Mouse (Mus musculus): ENCODE measurements around the gene C1d. TPM values are rescaled to one million over a fixed set of nuclear protein-coding genes. Genes with fewer than 3 reads are reported as not detected.
A peak's percentile ranks its signal among the peaks of the same experiment; 100 is the strongest.
"Not testable (repeated sequence)": the region's sequence is repeated elsewhere in the genome, so short reads cannot be mapped to it uniquely, and the experiment has no call there.

The C1d gene
- 10 to 100 TPM; 76.2 to 77.6 TPM for total RNA-seq (2021)

DNA sequence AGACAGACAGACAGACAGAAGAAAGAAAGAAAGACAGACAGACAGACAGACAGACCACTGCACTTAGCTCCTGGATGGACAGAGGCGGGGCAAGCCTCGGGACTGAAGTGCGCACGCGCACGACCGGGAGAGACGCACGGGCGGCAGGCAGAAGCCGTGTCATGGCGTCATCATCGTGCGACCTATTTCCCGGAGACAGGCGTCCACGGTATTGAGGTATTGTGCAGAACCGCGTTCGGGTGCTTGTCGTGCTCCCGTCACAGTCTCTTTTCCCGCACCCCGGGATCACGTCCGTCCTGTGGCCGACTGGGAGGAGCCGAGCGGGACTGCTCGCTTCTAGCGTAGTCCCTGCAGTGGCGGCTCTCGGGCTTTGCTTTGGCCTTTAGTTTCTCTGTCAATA lies at the start of gene C1d:
TSS of gene C1d (plus strand) at position 137 of the 400 bp plus-strand sequence.
- intact Hi-C loops (cut with DNase I) = no loop called here

GRCm38 (mm10) chr11:17211258-17212140 lies 45.9 kb upstream of the C1d start, which contains the start of gene Pno1:
Gene Pno1, minus strand, starts transcription at chr11:17211568.
- peak; percentile 99 for DNase-seq
- intact Hi-C loops (cut with DNase I) = no loop called here

More for the DNA sequence above, at the start of gene C1d:
- peak; percentile 98 for DNase-seq

GRCm38 (mm10) chr11:17212141-17212495 lies 45.3 kb upstream of the C1d start:
- intact Hi-C loops (cut with DNase I) = no loop called here
- no peak for DNase-seq

DNA sequence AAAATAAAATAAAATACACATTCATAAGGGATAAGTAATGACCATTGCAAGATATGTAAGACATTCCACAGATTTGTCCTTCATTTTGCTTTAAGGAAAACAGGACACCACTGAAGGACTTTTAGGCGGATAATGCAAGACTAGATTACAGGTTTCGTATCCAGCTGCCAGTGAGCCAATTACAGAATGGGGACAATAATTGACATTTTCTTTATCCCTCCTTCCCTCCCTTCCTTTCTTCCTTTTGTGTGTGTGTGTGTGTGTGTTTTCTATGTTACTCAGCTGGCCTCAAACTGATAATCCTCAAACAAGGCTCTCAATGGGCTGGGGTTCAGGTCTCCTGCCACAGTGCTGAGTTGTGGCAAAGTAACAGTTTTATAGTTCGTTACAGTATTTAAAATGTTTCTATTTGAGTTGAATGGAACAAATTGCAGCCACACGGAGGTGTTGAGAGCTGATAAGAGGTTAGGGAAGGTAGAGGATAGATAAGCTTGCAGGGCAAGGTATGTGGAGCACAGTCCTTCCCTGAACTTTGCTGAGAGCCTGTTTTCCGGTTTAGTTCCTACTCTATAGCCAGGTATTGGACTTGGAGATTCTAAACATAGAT lies 44.4 kb upstream of the C1d start:
- intact Hi-C loops (cut with DNase I) = no loop called here
- no peak for DNase-seq

DNA sequence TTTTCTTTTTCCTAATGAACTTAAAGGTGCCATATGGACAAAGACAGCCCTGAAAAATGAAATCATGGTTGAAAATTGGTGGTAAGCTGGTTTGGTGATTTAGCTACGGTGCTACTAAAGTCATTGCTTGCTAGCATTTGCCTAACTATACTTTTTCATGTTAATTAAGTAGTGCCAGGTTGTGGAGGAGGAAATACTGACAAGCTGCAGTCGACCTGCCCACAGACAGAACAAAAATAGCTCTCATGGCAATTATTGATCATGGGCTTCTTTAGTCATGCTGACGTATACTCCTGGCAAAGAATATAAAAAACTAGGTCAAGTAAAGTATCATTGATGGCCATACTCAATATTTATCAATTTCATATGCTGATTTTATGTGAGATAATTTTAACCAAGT lies 41.9 kb upstream of the C1d start:
- DNase-seq = no peak
- intact Hi-C loops (cut with DNase I) = no loop called here

- no peak for DNase-seq
- intact Hi-C loops (cut with DNase I) = no loop called here
Observed at GRCm38 (mm10) chr11:17221126-17221525, 36.3 kb upstream of the C1d start.

- intact Hi-C loops (cut with DNase I) = no loop called here
- no peak for DNase-seq
Observed at GRCm38 (mm10) chr11:17232792-17233191, 24.6 kb upstream of the C1d start.

- DNase-seq = no peak
- intact Hi-C loops (cut with DNase I) = no loop called here
Observed at GRCm38 (mm10) chr11:17236449-17237037, 20.8 kb upstream of the C1d start.

- intact Hi-C loops (cut with DNase I) = not testable (repeated sequence)
Observed at GRCm38 (mm10) chr11:17238598-17238997, 18.8 kb upstream of the C1d start.

DNA sequence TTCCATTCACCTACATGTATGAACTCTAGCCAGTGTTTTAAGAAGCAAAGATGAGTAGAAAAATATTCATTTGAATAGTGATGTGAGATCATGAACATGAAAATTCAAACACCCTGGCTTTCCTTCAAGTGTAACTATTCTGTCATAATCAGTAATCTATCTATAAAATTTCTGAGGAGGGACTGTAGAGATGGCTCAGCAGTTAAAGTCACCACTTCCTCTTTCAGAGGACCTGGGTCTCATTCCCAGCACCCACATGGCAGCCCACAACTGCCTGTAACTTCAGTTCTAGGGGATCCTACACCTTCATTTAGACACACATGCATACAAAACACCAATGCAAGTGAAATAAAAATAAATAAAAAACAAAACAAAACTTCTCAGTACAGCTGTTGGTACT lies 8.7 kb upstream of the C1d start:
- intact Hi-C loops (cut with DNase I) = no loop called here
- DNase-seq = no peak

More at GRCm38 (mm10) chr11:17238598-17238997, 18.8 kb upstream of the C1d start:
- DNase-seq = not testable (repeated sequence)

DNA sequence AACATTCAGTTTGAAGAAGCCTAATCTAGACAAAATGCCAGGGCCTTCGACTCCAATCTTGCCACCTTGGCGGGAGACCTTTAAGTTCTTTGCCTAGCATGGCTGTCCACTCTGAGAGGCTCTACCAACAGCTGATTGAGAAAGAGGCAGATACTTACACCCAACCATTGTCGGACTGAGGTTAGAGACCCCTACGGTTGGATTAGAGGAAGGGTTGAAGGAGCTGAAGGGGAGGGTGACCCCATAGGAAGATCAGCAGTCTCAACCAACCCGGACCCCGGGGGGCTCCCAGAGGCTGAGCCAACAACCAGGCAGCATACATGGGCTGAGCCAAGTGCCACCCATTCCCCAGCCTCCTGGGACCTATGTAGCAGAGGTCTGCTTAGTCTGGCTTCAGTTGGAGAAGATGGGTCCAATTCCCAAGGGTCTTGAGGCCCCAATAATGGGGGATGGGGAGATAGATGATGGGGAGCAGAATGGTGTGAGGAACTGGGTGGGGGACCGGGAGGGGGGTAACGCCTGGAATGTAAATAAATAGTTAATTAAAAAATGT lies 490 bp upstream of the C1d start:
- DNase-seq = peak; percentile 36
- intact Hi-C loops (cut with DNase I) = no loop called here

GRCm38 (mm10) chr11:17257861-17258260 lies 482 bp downstream of the C1d start:
- intact Hi-C loops (cut with DNase I) = no loop called here
- DNase-seq = peak; percentile 21

GRCm38 (mm10) chr11:17267176-17267575 lies 9.8 kb downstream of the C1d start:
- DNase-seq = no peak
- intact Hi-C loops (cut with DNase I) = no loop called here

DNA sequence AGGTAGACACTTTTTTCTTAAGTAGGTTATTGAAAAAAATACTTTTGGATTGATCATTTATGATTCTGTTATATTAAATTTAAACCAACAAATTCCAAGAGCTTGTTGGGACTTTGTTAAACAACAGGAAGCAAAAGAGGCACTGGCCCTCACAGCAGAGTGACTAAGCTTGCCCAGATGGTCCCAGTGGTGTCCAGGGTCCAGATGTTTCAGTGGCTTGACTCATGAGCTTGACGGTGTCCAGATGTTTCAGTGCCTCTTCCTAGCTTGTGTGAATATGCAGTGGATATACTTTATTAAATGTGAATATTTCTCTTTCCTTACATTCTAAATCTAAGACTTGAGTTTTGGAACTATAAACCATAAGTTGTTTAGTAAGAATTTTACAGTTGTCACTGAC lies 11.4 kb downstream of the C1d start:
- intact Hi-C loops (cut with DNase I) = no loop called here
- DNase-seq = no peak

- intact Hi-C loops (cut with DNase I) = loop anchor here (5.0 to 10.0 kb wide), 3 partner anchors 175 to 1737 kb away; partner anchors contain the start of gene Meis1
Observed at GRCm38 (mm10) chr11:17279959-17280358, 22.6 kb downstream of the C1d start.

GRCm38 (mm10) chr11:17284055-17284454 lies 26.7 kb downstream of the C1d start:
- intact Hi-C loops (cut with DNase I) = loop anchor here (10.0 kb wide), 2 partner anchors 171 to 1591 kb away; no protein-coding TSS in a partner anchor
- DNase-seq = no peak

More at GRCm38 (mm10) chr11:17279959-17280358, 22.6 kb downstream of the C1d start:
- DNase-seq = peak; percentile 30

GRCm38 (mm10) chr11:17288884-17289283 lies 31.5 kb downstream of the C1d start:
- intact Hi-C loops (cut with DNase I) = loop anchor here (10.0 kb wide), 2 partner anchors 166 to 1586 kb away; no protein-coding TSS in a partner anchor
- DNase-seq = no peak

DNA sequence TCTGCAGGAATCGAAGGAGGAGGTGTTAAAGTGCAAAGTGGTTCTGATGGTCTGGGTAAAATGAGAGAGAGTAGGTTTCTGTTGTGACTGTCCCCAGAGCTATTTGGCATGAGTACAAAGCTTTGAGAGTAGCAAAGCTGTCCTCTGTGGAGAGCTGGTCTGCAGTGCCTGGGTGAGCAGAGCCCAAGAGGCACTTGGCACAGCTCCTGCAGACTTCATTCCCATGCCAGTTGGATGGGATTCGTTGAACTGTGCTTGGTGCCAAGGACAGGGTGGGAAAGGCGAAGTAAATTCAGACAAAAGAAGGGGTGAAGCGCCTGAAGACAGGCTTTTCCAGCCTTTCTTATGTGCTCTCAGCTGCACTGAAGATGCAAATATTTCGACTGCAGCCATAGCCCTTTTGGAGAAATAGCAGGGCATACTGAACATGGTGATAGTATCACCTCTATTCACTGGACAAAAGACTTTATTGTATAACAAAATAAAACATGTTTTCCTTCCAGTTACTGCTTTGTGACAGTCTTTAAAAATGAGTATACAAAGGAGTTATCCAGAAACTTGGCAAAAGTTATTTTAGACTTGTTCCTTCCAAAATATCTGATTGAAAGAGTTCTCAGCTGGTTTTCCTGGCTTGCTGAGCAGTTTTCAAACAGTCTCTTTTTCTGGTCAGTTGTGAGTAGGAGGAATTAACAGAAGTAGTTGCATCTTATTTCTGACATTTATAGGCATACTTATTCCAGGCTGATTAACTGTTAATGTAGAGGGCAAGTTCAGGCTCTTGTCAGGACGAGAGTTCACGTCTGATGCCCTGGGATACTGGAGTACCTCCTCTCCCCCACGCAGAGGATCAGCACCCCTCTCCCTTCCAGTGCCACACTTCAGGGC lies 48.9 kb downstream of the C1d start:
- DNase-seq = peak; percentile 93
- intact Hi-C loops (cut with DNase I) = no loop called here

DNA sequence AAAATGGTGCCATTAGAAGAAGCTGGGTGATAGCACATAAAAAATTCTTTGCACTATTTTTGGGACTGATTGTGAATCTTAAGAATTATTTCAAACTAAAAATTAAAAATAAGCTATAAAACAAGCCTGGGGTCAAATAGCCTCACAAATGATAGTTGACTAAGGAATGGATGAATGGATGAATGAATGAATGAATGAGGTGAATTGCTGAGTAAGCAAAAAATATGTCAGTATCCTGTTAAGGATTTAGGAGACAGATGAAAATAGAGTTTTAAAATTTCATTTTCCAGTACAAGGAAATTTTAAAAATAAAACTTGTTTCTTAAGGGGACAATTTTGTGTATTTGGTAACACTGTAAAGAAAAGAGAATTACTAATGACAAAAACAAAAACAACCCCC lies 50.1 kb downstream of the C1d start:
- intact Hi-C loops (cut with DNase I) = no loop called here
- no peak for DNase-seq
